Mouse (Mus musculus): ENCODE results near the gene Ascl5.

Gene Ascl5

DNA sequence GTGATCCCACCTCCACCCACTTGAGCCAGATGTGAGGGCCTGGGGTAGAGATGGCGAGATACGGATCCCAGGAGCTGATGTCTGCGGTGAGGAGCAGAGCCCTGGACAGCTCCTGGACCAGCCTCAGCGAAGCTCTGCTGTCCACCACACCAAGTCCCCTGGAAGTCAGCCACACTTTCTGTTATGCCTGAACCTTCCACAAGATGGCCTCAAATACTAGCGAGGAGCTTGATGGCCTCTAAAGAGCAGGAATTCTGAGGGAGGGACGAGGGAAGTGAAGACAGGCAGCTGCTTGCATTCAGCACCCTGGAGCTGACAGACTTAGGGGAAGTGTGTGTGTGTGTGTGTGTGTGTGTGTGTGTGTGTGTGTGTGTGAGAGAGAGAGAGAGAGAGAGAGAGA, 861 bp downstream of the Ascl5 start:
- peak; percentile 66 to 71 for DNase-seq (ENCODE audit: low spot score in 2 of 2)

- DNase-seq (ENCODE audit: low spot score in 2 of 2) = no peak
These were observed 1.9 kb downstream of the Ascl5 start, which contains the start of gene Cacna1s for GRCm38 (mm10) chr1:136052547-136052946. Cacna1s (plus strand) TSS chr1:136052750.

- DNase-seq (ENCODE audit: low spot score in 2 of 2) = peak; percentile 46 to 66
These were observed 5.2 kb downstream of the Ascl5 start for GRCm38 (mm10) chr1:136055771-136056170.

GRCm38 (mm10) chr1:136058594-136058993, 8.0 kb downstream of the Ascl5 start:
- DNase-seq (ENCODE audit: low spot score in 2 of 2) = no peak

DNA sequence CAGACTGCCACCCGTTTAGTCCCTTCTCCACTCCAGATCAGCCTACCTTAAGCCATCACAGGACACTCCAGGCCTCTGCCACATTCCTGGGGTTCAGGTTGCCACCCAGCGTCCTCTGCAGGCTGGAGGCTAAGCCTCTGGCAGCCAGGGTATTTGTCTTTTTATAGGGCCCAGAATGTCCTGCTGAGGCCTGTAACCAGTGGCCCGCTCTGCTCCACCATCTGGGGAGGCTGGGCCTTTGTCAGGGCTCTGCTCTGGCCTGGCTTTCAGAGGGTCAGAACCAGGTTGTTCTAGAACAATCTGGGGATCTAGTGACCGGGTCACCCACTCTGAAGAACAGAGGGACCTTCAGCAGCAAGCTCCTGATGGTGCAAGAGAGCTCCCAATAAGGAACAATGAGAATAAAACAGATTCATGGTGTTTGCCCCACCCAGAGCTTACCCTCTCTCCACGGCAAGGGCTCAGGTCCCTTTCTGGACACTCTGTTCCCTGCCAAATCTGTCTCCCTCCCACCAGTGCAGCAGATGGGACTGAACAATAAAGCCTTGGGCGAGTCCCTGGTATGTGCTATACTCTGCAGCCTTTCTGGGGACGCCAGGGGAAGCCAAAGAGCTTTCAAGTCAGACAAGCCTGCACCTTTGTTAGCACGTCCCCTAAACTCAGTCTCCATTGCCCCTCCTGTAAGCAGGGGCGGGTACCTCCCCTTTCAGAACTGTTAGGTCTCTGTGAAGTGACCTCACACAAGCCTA, 10.6 kb downstream of the Ascl5 start:
- peak; percentile 72 to 81 for DNase-seq (ENCODE audit: low spot score in 2 of 2)

GRCm38 (mm10) chr1:136061790-136062141, 11.2 kb downstream of the Ascl5 start:
- DNase-seq (ENCODE audit: low spot score in 2 of 2) = no peak

DNA sequence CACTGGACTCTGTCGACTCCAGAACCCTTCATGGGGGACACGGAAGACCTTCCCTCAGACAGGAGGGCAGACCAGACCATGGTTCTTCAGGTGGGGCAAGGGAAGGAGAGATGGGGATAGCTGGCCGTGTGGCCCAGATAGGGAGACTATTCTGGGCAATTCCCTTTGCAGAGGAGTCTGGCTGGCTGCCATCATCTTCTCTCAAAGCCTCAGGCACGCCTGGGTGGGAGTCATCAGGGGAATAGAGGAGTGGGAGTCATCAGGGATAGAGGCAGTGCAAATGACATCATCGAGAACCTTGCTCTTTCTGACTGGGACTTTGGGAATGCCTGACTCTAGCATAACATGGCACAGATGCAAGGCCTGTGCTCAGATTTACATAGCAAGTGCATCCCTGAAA, 13.4 kb downstream of the Ascl5 start:
- DNase-seq (ENCODE audit: low spot score in 2 of 2) = no peak

GRCm38 (mm10) chr1:136066621-136067020, 16.0 kb downstream of the Ascl5 start:
- DNase-seq (ENCODE audit: low spot score in 2 of 2) = no peak

DNA sequence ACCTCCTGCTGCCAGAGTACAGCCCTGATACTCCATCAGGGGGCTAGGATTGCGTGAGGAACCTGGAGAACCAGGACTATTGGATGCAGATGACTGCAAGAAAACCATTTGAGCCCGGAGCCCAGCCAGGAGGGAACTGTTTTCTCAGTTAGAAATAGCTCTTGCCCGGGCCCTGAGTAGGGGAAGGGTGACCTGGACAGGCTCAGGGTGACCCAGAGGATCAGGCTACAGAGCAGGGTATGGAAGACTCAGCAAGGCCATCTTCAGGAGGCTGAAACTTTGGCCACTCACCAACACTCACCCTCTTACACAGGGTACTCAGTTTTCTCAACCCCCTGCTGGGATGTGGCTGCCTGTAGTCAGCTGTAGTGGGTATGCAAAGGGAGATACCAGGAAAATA, 17.0 kb downstream of the Ascl5 start:
- DNase-seq (ENCODE audit: low spot score in 2 of 2) = no peak

DNA sequence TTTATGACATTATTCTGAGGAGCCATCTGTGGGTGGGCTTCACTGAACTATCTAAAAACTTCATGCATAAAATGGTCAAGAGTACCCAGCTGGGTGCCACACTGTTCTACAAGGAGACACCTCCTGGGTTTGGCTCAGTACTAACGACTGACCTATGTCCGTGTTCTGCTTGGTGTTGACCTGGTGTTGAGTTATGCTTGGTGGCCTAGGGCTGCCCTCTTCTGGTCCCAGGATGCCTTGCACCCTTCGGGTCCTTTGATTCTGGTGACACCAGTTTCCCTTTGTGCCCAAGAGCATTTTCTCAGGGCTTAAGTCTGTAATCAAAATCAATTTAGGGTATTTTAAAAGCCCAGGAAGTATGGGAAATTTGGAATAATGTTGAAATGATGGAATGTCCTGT, 25.5 kb downstream of the Ascl5 start:
- DNase-seq (ENCODE audit: low spot score in 2 of 2) = no peak

GRCm38 (mm10) chr1:136077656-136078055, 27.1 kb downstream of the Ascl5 start:
- DNase-seq (ENCODE audit: low spot score in 2 of 2) = no peak

- no peak for DNase-seq (ENCODE audit: low spot score in 2 of 2)
These were observed 30.6 kb downstream of the Ascl5 start for GRCm38 (mm10) chr1:136081161-136081560.

GRCm38 (mm10) chr1:136085988-136086685, 35.5 kb downstream of the Ascl5 start:
- DNase-seq (ENCODE audit: low spot score in 2 of 2) = no peak

DNA sequence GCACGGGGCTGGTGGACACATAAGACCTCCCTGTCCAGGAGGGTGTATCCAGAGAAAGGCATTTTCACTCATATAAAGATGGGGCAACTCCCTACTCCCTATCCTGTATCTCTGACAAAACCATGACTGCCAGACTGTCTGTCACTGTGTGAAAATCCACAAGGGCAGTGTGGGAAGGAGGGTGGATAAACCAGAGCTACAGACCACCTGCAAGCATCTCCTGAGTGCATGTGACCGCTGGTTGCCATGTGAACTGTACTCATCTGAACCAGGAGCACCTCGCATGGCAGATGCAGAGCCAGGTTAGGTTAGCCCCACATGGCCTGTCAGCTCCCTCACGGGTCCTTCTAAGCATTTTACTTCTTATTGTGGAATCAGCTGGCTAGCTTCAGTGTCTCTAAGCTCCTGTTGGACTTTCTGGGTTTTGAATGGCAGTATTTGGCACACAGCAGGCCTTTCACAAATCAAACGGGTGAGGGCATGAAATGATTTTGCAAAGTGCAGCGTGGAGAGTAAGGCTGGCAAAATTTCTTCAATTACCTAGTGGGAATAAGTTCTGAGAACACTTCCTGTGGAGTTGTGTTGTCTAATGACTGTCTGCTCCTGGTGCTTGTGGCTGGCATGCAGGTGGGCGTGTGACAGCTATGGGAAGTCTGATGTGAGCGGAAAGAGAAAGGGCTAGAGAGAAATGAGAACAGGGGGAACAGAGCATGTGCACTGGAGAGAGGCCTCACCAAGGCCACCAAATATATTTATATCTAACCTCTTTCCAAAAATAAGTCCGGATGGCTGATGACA, 39.0 kb downstream of the Ascl5 start:
- no peak for DNase-seq (ENCODE audit: low spot score in 2 of 2)

DNA sequence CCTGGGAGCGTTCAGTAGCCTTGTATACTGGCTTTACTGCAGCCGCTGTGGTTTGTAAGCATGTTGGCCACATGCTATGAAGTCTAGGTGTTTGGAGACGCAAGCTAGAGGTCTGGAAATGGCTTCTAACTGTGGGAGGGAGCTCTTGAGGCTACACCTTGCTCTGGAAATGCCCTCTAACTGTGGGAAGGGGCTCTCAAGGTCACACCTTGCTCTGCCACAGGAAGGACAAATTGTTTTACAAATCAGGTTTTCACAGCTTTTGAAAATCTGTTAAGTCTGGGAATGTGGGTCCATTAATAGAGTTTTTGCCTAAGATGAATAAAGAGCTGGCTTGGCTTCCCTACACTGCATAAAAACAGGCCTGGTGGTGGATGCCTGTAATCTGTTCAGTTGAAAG, 43.1 kb downstream of the Ascl5 start:
- DNase-seq (ENCODE audit: low spot score in 2 of 2) = no peak

- DNase-seq (ENCODE audit: low spot score in 2 of 2) = no peak
These were observed 44.2 kb downstream of the Ascl5 start for GRCm38 (mm10) chr1:136094807-136095206.

Data from frontal cortex, postnatal 14 days (tissue).